Mouse (Mus musculus) heart, postnatal 36 days (tissue): ENCODE data around the gene Ccdc78. TPM values are rescaled to one million over a fixed set of nuclear protein-coding genes. Genes with fewer than 3 reads are reported as not detected.
A peak's percentile ranks its signal among the peaks of the same experiment; 100 is the strongest.

Experiments
- DNase-seq, 2 experiments: peaks; one replicate each; pipeline ENCODE4 v3.0.0; 2021 to 2022
- intact Hi-C: fragments of 180-260 bp; cut with DNase I; formaldehyde crosslinking; loops from one replicate; pipeline ENCODE4 v1.15.1; 2025
- total RNA-seq, 2 experiments: library from RNA; stranded (reverse); gene quantifications; 2 replicates each; pipeline ENCODE4 v1.2.3; 2021

Ccdc78 gene
- total RNA-seq, 2 experiments from 2014 or later: not detected

GRCm38 (mm10) chr17:25808789-25809605, 22.6 kb downstream of the Ccdc78 start, which contains the start of gene Fbxl16:
Gene Fbxl16, plus strand, starts transcription at chr17:25809085.
- peak; percentile 55 to 64 for DNase-seq
- intact Hi-C loops: no loop called here

GRCm38 (mm10) chr17:25809606-25810340, 23.4 kb downstream of the Ccdc78 start:
- no peak for DNase-seq
- intact Hi-C loops: no loop called here

- intact Hi-C loops: no loop called here
- DNase-seq: no peak
Observed at GRCm38 (mm10) chr17:25810890-25811289, 24.5 kb downstream of the Ccdc78 start.

- DNase-seq: peak; percentile 78 to 88
- intact Hi-C loops: no loop called here
Observed at GRCm38 (mm10) chr17:25813471-25813870, 27.1 kb downstream of the Ccdc78 start.

- intact Hi-C loops: no loop called here
Observed at GRCm38 (mm10) chr17:25817662-25818061, 31.3 kb downstream of the Ccdc78 start.

GRCm38 (mm10) chr17:25818851-25819780, 32.7 kb downstream of the Ccdc78 start:
- no peak for DNase-seq
- intact Hi-C loops: no loop called here

More at GRCm38 (mm10) chr17:25817662-25818061, 31.3 kb downstream of the Ccdc78 start:
- DNase-seq: no peak

GRCm38 (mm10) chr17:25823452-25823851, 37.1 kb downstream of the Ccdc78 start, which contains the start of gene Wdr24:
Gene Wdr24, plus strand, starts transcription at chr17:25823627.
- intact Hi-C loops: no loop called here
- peak; percentile 72 to 83 for DNase-seq

GRCm38 (mm10) chr17:25824362-25825142, 38.2 kb downstream of the Ccdc78 start:
- intact Hi-C loops: no loop called here
- peak in 1 of 2 experiments; percentile 1 for DNase-seq

- no peak for DNase-seq
- intact Hi-C loops: no loop called here
Observed at GRCm38 (mm10) chr17:25825311-25825710, 38.9 kb downstream of the Ccdc78 start.

GRCm38 (mm10) chr17:25825984-25826570, 39.7 kb downstream of the Ccdc78 start:
- intact Hi-C loops: no loop called here
- no peak for DNase-seq

- intact Hi-C loops: no loop called here
- DNase-seq: no peak
Observed at GRCm38 (mm10) chr17:25827011-25827410, 40.6 kb downstream of the Ccdc78 start.

- intact Hi-C loops: no loop called here
- no peak for DNase-seq
Observed at GRCm38 (mm10) chr17:25827546-25828222, 41.3 kb downstream of the Ccdc78 start.

- no peak for DNase-seq
- intact Hi-C loops: no loop called here
Observed at GRCm38 (mm10) chr17:25828223-25828594, 41.8 kb downstream of the Ccdc78 start.

GRCm38 (mm10) chr17:25828712-25829557, 42.6 kb downstream of the Ccdc78 start, which contains the start of gene Jmjd8:
Gene Jmjd8, plus strand, starts transcription at chr17:25828867.
- intact Hi-C loops: no loop called here
- peak; percentile 75 to 78 for DNase-seq

- no peak for DNase-seq
- intact Hi-C loops: no loop called here
Observed at GRCm38 (mm10) chr17:25829558-25830017, 43.2 kb downstream of the Ccdc78 start.

- intact Hi-C loops: no loop called here
- DNase-seq: no peak
Observed at GRCm38 (mm10) chr17:25830200-25830753, 43.9 kb downstream of the Ccdc78 start.

GRCm38 (mm10) chr17:25830806-25831431, 44.5 kb downstream of the Ccdc78 start:
- intact Hi-C loops: no loop called here
- no peak for DNase-seq
